Mouse (Mus musculus): ENCODE data around the gene Slc2a6. TPM values are rescaled to one million over a fixed set of nuclear protein-coding genes. Genes with fewer than 3 reads are reported as not detected.

The Slc2a6 gene
- total and polyA plus RNA-seq, 3 experiments: 0.16 TPM; not detected in 2

- no peak for ATAC-seq (ENCODE audit: extremely low read depth, insufficient number of reproducible peaks, low FRiP score, poor library complexity, severe bottlenecking)
- peaks cover 42% of the 10 kb centered on the region for H3K27me3 ChIP-seq (ENCODE audit: insufficient read depth, low read length)
- no peak for DNase-seq (ENCODE audit: low spot score)
- no peaks in the 10 kb centered on the region for H3K36me3 ChIP-seq (replicated peaks)
- H3K4me3 ChIP-seq (ENCODE audit: low read depth, low read length): no peak overlapping the region
- no peaks in the 10 kb centered on the region for H3K9me3 ChIP-seq (replicated peaks)
- no peak for TF ChIP-seq TAL1 (conservative IDR thresholded peaks at IDR 0.05; ENCODE audit: low read depth, low read length)
- TF ChIP-seq POLR2AphosphoS5 (IDR thresholded peaks at IDR 0.05; ENCODE audit: insufficient replicate concordance, low read depth, low read length): no peak
- no peak for TF ChIP-seq CTCF (IDR thresholded peaks at IDR 0.05; ENCODE audit: low read depth, low read length)
- TF ChIP-seq GATA1 (IDR thresholded peaks at IDR 0.05; ENCODE audit: borderline replicate concordance, low read length): no peak
- TF ChIP-seq GATA2 (IDR thresholded peaks at IDR 0.05; ENCODE audit: borderline replicate concordance, low read depth, low read length): no peak
- peaks cover 7% of the 10 kb centered on the region; the same call in 1 of the 2 replicates for H3K4me1 ChIP-seq (ENCODE audit: insufficient read depth, low read depth, low read length)
Measured at GRCm38 (mm10) chr2:27042131-27042844, 14.5 kb upstream of the Slc2a6 start.

- DNase-seq (ENCODE audit: low spot score) (no peak), ATAC-seq (ENCODE audit: extremely low read depth, insufficient number of reproducible peaks, low FRiP score, poor library complexity, severe bottlenecking) (no peak)
- peaks cover 7% of the 10 kb centered on the region; the same call in 1 of the 2 replicates for H3K4me1 ChIP-seq (ENCODE audit: insufficient read depth, low read depth, low read length)
- TF ChIP-seq CTCF (IDR thresholded peaks at IDR 0.05; ENCODE audit: low read depth, low read length) (0 out of 2 replicates have a peak, but pooled peaks have one; percentile 6), POLR2AphosphoS5 (IDR thresholded peaks at IDR 0.05; ENCODE audit: insufficient replicate concordance, low read depth, low read length) (no peak), GATA1 (IDR thresholded peaks at IDR 0.05; ENCODE audit: borderline replicate concordance, low read length) (no peak)
- no peak overlapping the region for H3K4me3 ChIP-seq (ENCODE audit: low read depth, low read length)
- H3K9me3 ChIP-seq (replicated peaks): no peaks in the 10 kb centered on the region
- no peaks in the 10 kb centered on the region for H3K36me3 ChIP-seq (replicated peaks)
- H3K27me3 ChIP-seq (ENCODE audit: insufficient read depth, low read length): peaks cover 27% of the 10 kb centered on the region
Measured at GRCm38 (mm10) chr2:27039286-27039685, 11.5 kb upstream of the Slc2a6 start.

DNA sequence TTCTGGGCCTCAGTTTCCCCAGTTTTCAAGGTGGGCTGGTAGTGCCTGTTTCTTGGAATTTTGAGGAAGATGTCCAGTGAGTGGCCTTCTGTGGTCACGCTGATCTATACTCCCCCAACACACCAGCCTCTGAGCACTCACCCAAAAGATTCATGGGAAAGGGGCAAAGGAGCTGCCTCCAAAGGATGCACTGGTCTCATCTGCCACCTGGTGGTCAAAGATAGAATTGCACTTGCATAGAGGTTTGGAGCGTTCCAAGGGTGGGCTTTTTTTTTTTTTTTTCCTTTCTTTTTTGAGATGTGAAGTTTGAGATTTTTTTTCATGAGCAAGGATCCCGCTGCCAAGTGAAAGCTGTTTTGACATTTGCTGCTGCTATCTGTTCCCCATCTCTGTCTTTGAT is 10.8 kb upstream of the Slc2a6 start:
- ATAC-seq (ENCODE audit: extremely low read depth, insufficient number of reproducible peaks, low FRiP score, poor library complexity, severe bottlenecking) (no peak), DNase-seq (ENCODE audit: low spot score) (peak; percentile 49)
- H3K36me3 ChIP-seq (replicated peaks): no peaks in the 10 kb centered on the region
- H3K9me3 ChIP-seq (replicated peaks): no peaks in the 10 kb centered on the region
- TF ChIP-seq POLR2AphosphoS5 (IDR thresholded peaks at IDR 0.05; ENCODE audit: insufficient replicate concordance, low read depth, low read length) (no peak), CTCF (IDR thresholded peaks at IDR 0.05; ENCODE audit: low read depth, low read length) (peak; percentile 72)
- H3K4me1 ChIP-seq (ENCODE audit: insufficient read depth, low read depth, low read length): peaks cover 7% of the 10 kb centered on the region; the same call in 1 of the 2 replicates
- no peak overlapping the region for H3K4me3 ChIP-seq (ENCODE audit: low read depth, low read length)
- peaks cover 23% of the 10 kb centered on the region for H3K27me3 ChIP-seq (ENCODE audit: insufficient read depth, low read length)

DNA sequence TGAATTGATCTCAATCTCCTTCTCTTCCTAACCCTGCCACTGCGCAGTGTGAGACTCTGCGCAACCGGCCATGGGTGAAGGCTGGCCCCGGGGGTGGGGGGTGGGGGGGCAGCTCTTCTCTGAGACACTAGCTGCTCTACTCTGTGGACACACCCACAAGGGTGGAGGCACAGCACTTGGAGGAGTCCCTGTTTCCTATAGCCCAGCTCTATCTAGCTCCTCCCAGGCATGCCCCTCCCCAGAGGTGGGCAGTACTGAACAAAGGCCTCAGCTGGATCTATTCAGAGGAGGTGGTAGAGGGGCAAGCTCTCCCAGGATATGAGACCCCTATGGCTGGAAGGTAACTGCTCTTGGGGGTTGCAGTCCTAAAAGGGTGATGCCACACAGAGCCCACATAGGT is 9.2 kb upstream of the Slc2a6 start:
- Histone ChIP-seq H3K27me3 (ENCODE audit: insufficient read depth, low read length) (peaks cover 21% of the 10 kb centered on the region), H3K4me3 (ENCODE audit: low read depth, low read length) (no peak overlapping the region), H3K4me1 (ENCODE audit: insufficient read depth, low read depth, low read length) (peaks cover 7% of the 10 kb centered on the region; the same call in 1 of the 2 replicates), H3K9me3 (replicated peaks) (no peaks in the 10 kb centered on the region), H3K36me3 (replicated peaks) (no peaks in the 10 kb centered on the region)
- DNase-seq (ENCODE audit: low spot score) (no peak), ATAC-seq (ENCODE audit: extremely low read depth, insufficient number of reproducible peaks, low FRiP score, poor library complexity, severe bottlenecking) (no peak)
- TF ChIP-seq GATA1 (IDR thresholded peaks at IDR 0.05; ENCODE audit: borderline replicate concordance, low read length) (no peak), GATA2 (IDR thresholded peaks at IDR 0.05; ENCODE audit: borderline replicate concordance, low read depth, low read length) (no peak), POLR2AphosphoS5 (IDR thresholded peaks at IDR 0.05; ENCODE audit: insufficient replicate concordance, low read depth, low read length) (no peak), CTCF (IDR thresholded peaks at IDR 0.05; ENCODE audit: low read depth, low read length) (no peak), TAL1 (conservative IDR thresholded peaks at IDR 0.05; ENCODE audit: low read depth, low read length) (no peak)

DNA sequence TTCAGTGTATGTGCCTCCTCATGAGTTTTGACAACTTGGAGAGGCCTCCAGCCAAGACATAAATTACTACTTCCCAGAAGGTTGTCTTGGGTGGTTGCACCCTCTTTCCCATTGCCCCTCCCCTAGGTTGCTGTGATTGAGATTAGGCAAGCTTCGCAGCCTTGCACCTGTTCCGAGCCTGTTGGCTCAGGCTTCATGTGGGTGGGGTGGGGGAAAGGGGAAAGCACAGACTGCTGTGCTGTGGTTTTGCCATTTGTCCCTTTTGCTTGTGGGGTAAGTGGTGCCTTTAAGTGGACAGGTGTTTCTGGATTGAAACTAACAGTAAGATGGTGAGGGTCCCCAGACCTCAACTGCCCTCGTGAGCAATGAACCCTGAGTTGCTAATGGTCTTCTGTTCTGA is 8.2 kb upstream of the Slc2a6 start:
- Histone ChIP-seq H3K4me1 (ENCODE audit: insufficient read depth, low read depth, low read length) (peaks cover 7% of the 10 kb centered on the region; the same call in 1 of the 2 replicates), H3K27me3 (ENCODE audit: insufficient read depth, low read length) (peaks cover 20% of the 10 kb centered on the region), H3K9me3 (replicated peaks) (no peaks in the 10 kb centered on the region), H3K36me3 (replicated peaks) (no peaks in the 10 kb centered on the region), H3K4me3 (ENCODE audit: low read depth, low read length) (no peak overlapping the region)
- ATAC-seq (ENCODE audit: extremely low read depth, insufficient number of reproducible peaks, low FRiP score, poor library complexity, severe bottlenecking) (no peak), DNase-seq (ENCODE audit: low spot score) (no peak)
- TF ChIP-seq TAL1 (conservative IDR thresholded peaks at IDR 0.05; ENCODE audit: low read depth, low read length) (no peak), POLR2AphosphoS5 (IDR thresholded peaks at IDR 0.05; ENCODE audit: insufficient replicate concordance, low read depth, low read length) (no peak), GATA1 (IDR thresholded peaks at IDR 0.05; ENCODE audit: borderline replicate concordance, low read length) (no peak), GATA2 (IDR thresholded peaks at IDR 0.05; ENCODE audit: borderline replicate concordance, low read depth, low read length) (no peak), CTCF (IDR thresholded peaks at IDR 0.05; ENCODE audit: low read depth, low read length) (no peak)

DNA sequence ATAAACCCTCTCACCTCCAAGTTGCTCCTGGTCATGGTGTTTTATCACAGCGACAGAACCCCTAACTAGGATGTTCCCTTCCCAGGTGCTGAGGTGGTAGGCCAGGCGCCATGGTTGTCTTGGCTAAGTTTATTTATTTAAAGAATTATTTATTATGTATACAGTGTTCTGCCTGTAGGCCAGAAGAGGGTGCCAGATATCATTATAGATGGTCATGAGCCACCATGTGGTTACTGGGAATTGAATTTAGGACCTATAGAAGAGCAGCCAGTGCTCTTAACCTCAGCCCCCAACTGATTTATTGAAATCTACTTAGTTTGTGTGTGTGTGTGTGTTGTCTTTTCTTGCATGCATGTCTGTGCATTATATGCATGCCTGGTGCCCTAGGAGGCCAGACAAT is 4.6 kb upstream of the Slc2a6 start:
- Histone ChIP-seq H3K9me3 (replicated peaks) (no peaks in the 10 kb centered on the region), H3K4me1 (ENCODE audit: insufficient read depth, low read depth, low read length) (peaks cover 9% of the 10 kb centered on the region), H3K36me3 (replicated peaks) (no peaks in the 10 kb centered on the region), H3K27me3 (ENCODE audit: insufficient read depth, low read length) (peaks cover 33% of the 10 kb centered on the region), H3K4me3 (ENCODE audit: low read depth, low read length) (no peak overlapping the region)
- TF ChIP-seq GATA2 (IDR thresholded peaks at IDR 0.05; ENCODE audit: borderline replicate concordance, low read depth, low read length) (no peak), GATA1 (IDR thresholded peaks at IDR 0.05; ENCODE audit: borderline replicate concordance, low read length) (no peak), CTCF (IDR thresholded peaks at IDR 0.05; ENCODE audit: low read depth, low read length) (no peak), TAL1 (conservative IDR thresholded peaks at IDR 0.05; ENCODE audit: low read depth, low read length) (no peak), POLR2AphosphoS5 (IDR thresholded peaks at IDR 0.05; ENCODE audit: insufficient replicate concordance, low read depth, low read length) (no peak)
- ATAC-seq (ENCODE audit: extremely low read depth, insufficient number of reproducible peaks, low FRiP score, poor library complexity, severe bottlenecking) (no peak), DNase-seq (ENCODE audit: low spot score) (no peak)

Data from G1E (cell line).